Mouse (Mus musculus) erythroblast, embryonic 14.5 days (primary cell): Measurements from ENCODE around the gene Ip6k1.

ENCODE experiments used
- GATA1 ChIP-seq: IDR thresholded peaks from 2 replicates; pipeline ENCODE4 v1.6.1; 2012; ENCODE audit warnings: low read length, inconsistent platforms, mixed read lengths
- TAL1 ChIP-seq: IDR thresholded peaks from 3 replicates; pipeline ENCODE4 v1.6.1; 2012; ENCODE audit warnings: low read length, inconsistent platforms, mixed read lengths

DNA sequence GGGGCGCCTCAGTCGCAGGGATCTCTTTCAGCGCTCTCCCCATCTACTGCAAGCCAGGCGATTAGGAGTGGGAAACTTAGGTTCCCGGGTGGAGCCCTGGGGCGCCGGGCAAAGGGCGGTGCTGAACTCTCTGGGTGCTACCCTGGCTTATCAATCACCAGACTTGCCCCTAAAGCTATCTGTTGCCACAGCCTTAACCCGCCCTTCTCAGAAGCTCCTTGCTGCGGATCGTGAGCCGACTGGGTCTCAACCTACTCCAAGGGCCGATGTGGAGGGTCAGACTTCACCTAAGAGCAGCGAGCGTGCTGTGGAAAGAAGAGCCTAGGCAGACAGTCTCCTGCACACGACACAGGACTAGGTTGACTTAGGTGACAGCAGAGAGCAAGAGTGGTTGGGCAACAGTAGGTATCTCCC is 92.7 kb downstream of the Ip6k1 start:
- TF ChIP-seq GATA1 (peak; percentile 95), TAL1 (peak; percentile 97)
